Mouse (Mus musculus) hindbrain, embryonic 13.5 days (tissue): Measurements from ENCODE around the gene Capn1. TPM values are rescaled to one million over a fixed set of nuclear protein-coding genes. Genes with fewer than 3 reads are reported as not detected.
"Not testable (repeated sequence)": the region's sequence is repeated elsewhere in the genome, so short reads cannot be mapped to it uniquely, and the experiment has no call there.

Experiments
- ATAC-seq: fragments of 200-750 bp; cut with Nextera tagmentation; 2 replicates; pipeline ENCODE4 v1.8.0; 2017; ENCODE audit warnings: moderate TSS enrichment; ENCODE audit not compliant: low FRiP score
- H3K27ac ChIP-seq: fragments of 300-500 bp; sonication (generic); 2 replicates; pipeline ENCODE4 v1.5.1; 2015; ENCODE audit warnings: inconsistent platforms, mild to moderate bottlenecking, moderate library complexity
- H3K27me3 ChIP-seq: fragments of 300-500 bp; sonication (generic); 2 replicates; pipeline ENCODE4 v1.6.1; 2015; ENCODE audit warnings: mild to moderate bottlenecking, inconsistent platforms
- H3K36me3 ChIP-seq: fragments of 300-500 bp; sonication (generic); 2 replicates; pipeline ENCODE4 v1.6.1; 2015; ENCODE audit warnings: mild to moderate bottlenecking, inconsistent platforms
- H3K4me1 ChIP-seq: fragments of 300-500 bp; sonication (generic); replicated peaks from 2 replicates; pipeline ENCODE4 v1.6.1; 2015; ENCODE audit warnings: inconsistent platforms
- H3K4me2 ChIP-seq: fragments of 300-500 bp; sonication (generic); 2 replicates; pipeline ENCODE4 v1.6.1; 2015; ENCODE audit warnings: inconsistent platforms, mild to moderate bottlenecking, moderate library complexity
- H3K4me3 ChIP-seq: fragments of 300-500 bp; sonication (generic); 2 replicates; pipeline ENCODE4 v1.5.1; 2015; ENCODE audit warnings: mild to moderate bottlenecking, inconsistent platforms
- H3K9ac ChIP-seq: fragments of 300-500 bp; sonication (generic); 2 replicates; pipeline ENCODE4 v1.6.1; 2015; ENCODE audit warnings: mild to moderate bottlenecking, inconsistent platforms
- H3K9me3 ChIP-seq: fragments of 300-500 bp; sonication (generic); 2 replicates; pipeline ENCODE4 v1.6.1; 2016; ENCODE audit warnings: inconsistent platforms
- WGBS: fragments of 180-500 bp; shearing (Covaris S2); methylation state at CpG from one replicate; pipeline ENCODE4 v1.1.7; 2015; 5-methylcytosine and 5-hydroxymethylcytosine counted together
- polyA plus RNA-seq: library from polyadenylated mRNA; unstranded; fragments of >200 nt; fragmentation: Nextera tagmentation; extraction: Ambion mirVana; gene quantifications from 2 replicates; pipeline ENCODE4 v1.2.1, GENCODE M21; 2015

Gene Capn1
- polyA plus RNA-seq, 1 experiment from 2014 or later, result 3.3 TPM

DNA sequence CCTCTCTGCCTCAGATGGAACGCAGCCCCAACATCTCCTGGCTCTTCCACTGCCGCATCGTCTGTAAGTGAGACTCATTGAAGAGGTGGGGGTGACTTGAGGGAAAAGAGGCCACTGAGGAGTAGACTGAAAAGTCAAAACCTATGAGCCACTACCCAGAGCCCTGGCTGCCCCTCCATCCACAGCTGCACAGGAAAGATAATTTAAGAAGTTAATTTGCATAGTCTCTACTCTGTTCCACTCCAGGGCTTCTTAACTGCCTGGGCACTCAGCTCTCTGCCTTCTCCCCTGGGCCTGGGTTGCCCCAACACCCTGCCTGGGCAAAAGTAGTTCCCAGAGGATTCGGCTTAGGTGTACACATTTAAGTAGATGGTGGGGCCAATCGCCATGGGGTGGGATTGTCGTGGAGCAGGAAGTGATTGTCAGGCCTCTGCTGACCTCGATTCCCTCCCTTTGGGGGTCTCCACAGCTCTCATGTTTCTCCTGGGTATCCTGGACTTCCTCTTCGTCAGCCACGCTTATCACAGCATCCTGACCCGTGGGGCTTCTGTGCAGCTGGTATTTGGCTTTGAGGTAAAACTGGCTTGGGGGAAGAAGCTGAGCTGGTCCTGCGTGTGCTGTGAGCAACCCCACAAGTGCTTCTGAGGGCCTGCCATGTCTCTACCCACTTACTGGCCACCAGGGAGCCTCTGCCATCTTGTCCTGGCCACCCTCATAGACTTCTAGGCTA is 33.1 kb upstream of the Capn1 start:
- no peaks in the 10 kb centered on the region for H3K9me3 ChIP-seq
- 92% methylated on average over 11 of the region's 11 CpGs for WGBS
- H3K27me3 ChIP-seq, result no peaks in the 10 kb centered on the region
- peaks cover 32% of the 10 kb centered on the region for H3K4me1 ChIP-seq
- no peak overlapping the region for H3K4me3 ChIP-seq
- 0 out of 2 replicates have a peak overlapping the region, but pooled peaks have one; percentile 91 for H3K9ac ChIP-seq
- H3K36me3 ChIP-seq, result peaks cover 57% of the 10 kb centered on the region
- H3K27ac ChIP-seq, result no peak overlapping the region
- H3K4me2 ChIP-seq, result no peak overlapping the region
- ATAC-seq, result no peak

- Histone ChIP-seq H3K4me2 (peak overlapping the region; percentile 99), H3K36me3 (peaks cover 47% of the 10 kb centered on the region), H3K27ac (peak overlapping the region; percentile 99; the same call in 1 of the 2 replicates), H3K4me1 (peaks cover 32% of the 10 kb centered on the region), H3K9me3 (no peaks in the 10 kb centered on the region), H3K4me3 (peak overlapping the region; percentile 88), H3K27me3 (no peaks in the 10 kb centered on the region), H3K9ac (peak overlapping the region; percentile 91)
- 88% methylated on average over 8 of the region's 8 CpGs for WGBS
- no peak for ATAC-seq
Observed at GRCm38 (mm10) chr19:6047899-6048166, 32.1 kb upstream of the Capn1 start.

GRCm38 (mm10) chr19:6047154-6047898 is 31.6 kb upstream of the Capn1 start:
- H3K9ac ChIP-seq, result peak overlapping the region; percentile 91
- peak overlapping the region; percentile 99 for H3K27ac ChIP-seq
- peak; percentile 15 for ATAC-seq
- H3K36me3 ChIP-seq, result peaks cover 42% of the 10 kb centered on the region
- no peaks in the 10 kb centered on the region for H3K27me3 ChIP-seq
- H3K4me1 ChIP-seq, result peaks cover 34% of the 10 kb centered on the region
- peak overlapping the region; percentile 88 for H3K4me3 ChIP-seq
- WGBS, result 2% methylated on average over 44 of the region's 44 CpGs
- peak overlapping the region; percentile 99 for H3K4me2 ChIP-seq
- no peaks in the 10 kb centered on the region for H3K9me3 ChIP-seq

DNA sequence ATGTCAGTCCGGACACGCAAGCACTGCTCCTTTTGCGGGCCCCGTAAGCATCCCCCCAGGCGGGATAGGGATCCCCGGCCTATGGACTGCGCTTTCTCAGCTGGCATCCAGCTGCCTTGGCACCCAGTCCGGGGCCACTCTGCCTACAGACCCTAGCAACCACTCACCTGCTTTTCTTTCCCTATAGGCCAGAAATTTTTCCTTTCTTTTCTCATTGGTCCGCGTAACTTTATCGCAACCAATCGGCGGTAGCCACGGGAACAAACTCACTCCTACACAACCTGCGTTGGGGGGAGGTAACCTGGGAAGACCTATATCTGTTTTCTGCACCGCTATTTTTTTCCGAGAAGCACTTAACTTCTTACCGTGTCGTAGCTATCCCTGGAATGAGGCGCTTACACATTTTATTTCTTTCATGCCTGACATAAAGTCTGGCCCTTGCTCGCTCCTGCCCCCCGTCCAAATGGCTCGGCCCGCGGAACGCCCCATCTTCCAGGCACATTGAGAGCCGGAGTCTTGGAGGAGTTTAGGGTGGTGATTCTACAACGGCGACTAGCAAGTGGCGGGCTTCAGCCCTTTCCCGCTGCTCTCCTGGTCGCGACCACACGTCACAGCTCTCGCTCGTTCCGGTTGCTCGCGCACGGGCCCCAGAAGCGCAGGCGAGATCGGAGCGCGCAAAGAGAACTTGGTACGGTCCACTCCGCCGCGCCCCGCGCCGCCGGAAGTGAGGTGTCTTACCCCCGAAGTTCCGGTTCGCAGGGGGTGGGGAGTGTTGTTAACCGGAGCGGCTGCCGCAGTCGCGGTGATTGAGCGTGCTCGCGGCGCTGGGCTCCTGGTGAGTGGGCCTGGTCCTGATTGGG is 30.8 kb upstream of the Capn1 start, which contains the start of gene Syvn1:
Gene Syvn1, plus strand, starts transcription at position 283 of the 860 bp plus-strand sequence.
- ATAC-seq, result peak; percentile 96
- under 1% methylated on average over 65 of the region's 65 CpGs for WGBS
- Histone ChIP-seq H3K4me3 (peak within 1 kb of the TSS; percentile 88), H3K27ac (peak within 1 kb of the TSS; percentile 99), H3K9me3 (no peaks in the 10 kb centered on the region), H3K4me2 (peak within 1 kb of the TSS; percentile 99), H3K4me1 (peaks cover 38% of the 10 kb centered on the region), H3K27me3 (no peaks in the 10 kb centered on the region), H3K36me3 (peaks cover 34% of the 10 kb centered on the region), H3K9ac (peak within 1 kb of the TSS; percentile 91)

DNA sequence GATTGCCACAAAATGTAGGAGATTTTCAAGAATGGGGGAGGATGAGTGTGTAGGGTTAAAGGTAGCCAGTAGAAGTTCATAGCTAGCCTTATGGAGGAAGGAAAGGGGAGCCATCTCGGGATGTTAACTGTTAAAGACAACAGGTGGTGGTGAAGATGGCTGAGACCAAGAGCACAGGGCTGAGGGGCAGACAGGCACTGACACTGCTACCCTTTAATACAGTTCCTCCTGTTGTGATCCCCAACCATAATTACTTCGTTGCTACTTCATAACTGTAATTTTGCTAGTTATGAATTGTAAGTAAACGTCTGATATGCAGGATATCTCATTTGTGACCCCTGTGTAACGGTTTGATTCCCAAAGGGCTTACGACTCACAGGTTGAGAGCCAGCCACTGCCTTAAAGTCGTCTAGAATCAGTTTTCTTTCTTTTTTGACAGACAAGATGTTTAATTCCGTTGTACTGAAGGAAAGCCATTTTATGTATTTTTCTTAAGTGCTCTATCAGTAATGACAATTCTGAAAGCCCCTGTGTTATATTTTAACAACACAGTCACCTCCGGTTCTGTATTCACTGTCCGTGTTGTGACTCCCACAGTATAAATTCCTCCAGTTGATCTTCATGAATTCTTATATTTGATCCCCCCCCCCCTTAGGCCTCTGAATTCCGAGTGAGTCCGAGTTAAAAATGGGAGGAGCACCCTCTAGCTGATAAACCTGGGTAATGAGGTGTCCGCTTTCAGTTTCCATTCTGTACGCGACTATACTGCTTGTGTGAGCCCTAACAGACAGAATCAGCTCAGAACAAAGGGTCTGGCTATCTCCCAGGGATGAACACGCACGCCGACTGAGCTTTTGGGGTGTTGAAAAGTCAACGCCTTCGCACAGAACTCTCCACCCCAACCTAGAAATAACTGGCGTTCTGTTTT is 29.9 kb upstream of the Capn1 start:
- H3K27ac ChIP-seq, result peak overlapping the region; percentile 99
- peak; percentile 46 for ATAC-seq

GRCm38 (mm10) chr19:6044102-6044501 is 28.4 kb upstream of the Capn1 start:
- H3K27ac ChIP-seq, ATAC-seq, H3K27me3 ChIP-seq, H3K4me2 ChIP-seq, H3K9ac ChIP-seq, H3K36me3 ChIP-seq, H3K9me3 ChIP-seq, H3K4me3 ChIP-seq: not testable (repeated sequence)
- H3K4me1 ChIP-seq, result peaks cover 33% of the 10 kb centered on the region
- 65% methylated on average over 4 of the region's 4 CpGs for WGBS

More for the DNA sequence above, 29.9 kb upstream of the Capn1 start:
- Histone ChIP-seq H3K27me3 (no peaks in the 10 kb centered on the region), H3K36me3 (peaks cover 25% of the 10 kb centered on the region), H3K4me2 (peak overlapping the region; percentile 99), H3K4me3 (peak overlapping the region; percentile 88), H3K4me1 (peaks cover 38% of the 10 kb centered on the region), H3K9me3 (no peaks in the 10 kb centered on the region), H3K9ac (peak overlapping the region; percentile 91)
- 21% methylated on average over 20 of the region's 20 CpGs for WGBS

GRCm38 (mm10) chr19:6042293-6042692 is 26.6 kb upstream of the Capn1 start:
- no peak for ATAC-seq
- no peak overlapping the region for H3K4me2 ChIP-seq
- 0 out of 2 replicates have a peak overlapping the region, but pooled peaks have one; percentile 13 for H3K27ac ChIP-seq
- no peaks in the 10 kb centered on the region for H3K9me3 ChIP-seq
- no peaks in the 10 kb centered on the region for H3K36me3 ChIP-seq
- H3K27me3 ChIP-seq, result no peaks in the 10 kb centered on the region
- H3K4me1 ChIP-seq, result peaks cover 16% of the 10 kb centered on the region
- H3K4me3 ChIP-seq, result no peak overlapping the region
- no peak overlapping the region for H3K9ac ChIP-seq
- WGBS, result 77% methylated on average over 9 of the region's 9 CpGs

GRCm38 (mm10) chr19:6040002-6040401 is 24.3 kb upstream of the Capn1 start:
- no peak overlapping the region for H3K9ac ChIP-seq
- no peak for ATAC-seq
- peaks cover 7% of the 10 kb centered on the region for H3K4me1 ChIP-seq
- H3K27me3 ChIP-seq, result no peaks in the 10 kb centered on the region
- H3K9me3 ChIP-seq, result no peaks in the 10 kb centered on the region
- H3K4me3 ChIP-seq, result no peak overlapping the region
- no peak overlapping the region for H3K27ac ChIP-seq
- H3K36me3 ChIP-seq, result no peaks in the 10 kb centered on the region
- H3K4me2 ChIP-seq, result no peak overlapping the region

DNA sequence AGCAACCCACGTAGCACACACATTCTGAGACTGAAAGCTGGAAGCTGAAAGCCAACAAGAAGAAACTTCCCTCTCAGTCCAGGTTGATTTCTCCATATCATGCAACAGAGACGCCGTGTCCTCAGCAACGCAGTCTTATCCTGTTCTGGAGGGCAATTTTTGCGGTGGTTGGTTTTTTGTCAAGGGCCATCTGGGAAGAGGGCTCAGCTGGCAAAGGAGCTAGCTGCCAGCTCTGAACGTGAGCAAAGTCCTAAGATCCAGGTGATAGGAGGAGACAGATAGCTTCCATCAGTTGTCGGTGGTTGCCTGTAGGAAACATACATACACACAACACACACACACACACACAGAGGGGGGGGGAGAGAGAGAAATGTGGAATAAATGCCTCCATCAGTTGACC is 22.6 kb upstream of the Capn1 start:
- no peaks in the 10 kb centered on the region for H3K36me3 ChIP-seq
- H3K4me3 ChIP-seq, result no peak overlapping the region
- no peaks in the 10 kb centered on the region for H3K27me3 ChIP-seq
- no peak overlapping the region for H3K27ac ChIP-seq
- ATAC-seq, result no peak
- WGBS, result 83% methylated on average over 7 of the region's 7 CpGs
- H3K4me2 ChIP-seq, result no peak overlapping the region
- no peaks in the 10 kb centered on the region for H3K9me3 ChIP-seq
- 0 out of 2 replicates have a peak, but pooled peaks cover 5% of the 10 kb centered on the region for H3K4me1 ChIP-seq
- no peak overlapping the region for H3K9ac ChIP-seq

GRCm38 (mm10) chr19:6037695-6038094 is 22.0 kb upstream of the Capn1 start:
- H3K27ac ChIP-seq, result no peak overlapping the region
- 0 out of 2 replicates have a peak, but pooled peaks cover 5% of the 10 kb centered on the region for H3K4me1 ChIP-seq
- H3K36me3 ChIP-seq, result no peaks in the 10 kb centered on the region
- H3K9me3 ChIP-seq, result no peaks in the 10 kb centered on the region
- no peaks in the 10 kb centered on the region for H3K27me3 ChIP-seq
- no peak for ATAC-seq
- H3K4me2 ChIP-seq, result no peak overlapping the region
- H3K4me3 ChIP-seq, result no peak overlapping the region
- no peak overlapping the region for H3K9ac ChIP-seq

DNA sequence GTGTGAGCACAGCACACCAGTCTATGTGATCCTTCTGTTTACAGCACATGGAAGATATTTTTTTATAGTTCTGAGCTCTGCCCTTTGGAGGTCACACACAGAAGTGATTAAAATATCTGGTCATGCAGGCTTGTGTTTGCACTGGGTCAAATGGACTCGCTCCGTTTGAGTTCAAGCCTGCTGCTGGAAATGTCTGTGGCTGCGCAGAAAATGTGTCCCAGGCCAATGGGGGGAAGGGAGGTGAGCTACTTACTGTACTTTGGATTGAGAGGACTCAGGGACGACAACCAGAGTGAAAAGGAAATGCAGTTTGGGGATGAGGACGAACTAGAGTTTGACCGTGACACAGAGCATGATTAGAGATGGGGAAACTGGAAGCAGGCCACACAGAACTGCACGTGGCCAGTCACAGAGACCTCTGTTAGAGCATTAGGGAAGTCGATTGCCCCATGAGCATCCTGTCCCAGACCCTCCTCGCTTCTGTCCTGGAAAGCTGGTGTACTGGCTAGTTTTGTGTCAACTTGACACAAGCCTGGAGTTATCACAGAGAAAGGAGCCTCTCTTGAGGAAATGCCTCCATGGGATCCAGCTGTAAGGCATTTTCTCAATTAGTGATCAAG is 20.4 kb upstream of the Capn1 start:
- no peak for ATAC-seq
- Histone ChIP-seq H3K9ac (no peak overlapping the region), H3K9me3 (no peaks in the 10 kb centered on the region), H3K27me3 (no peaks in the 10 kb centered on the region), H3K27ac (no peak overlapping the region), H3K4me3 (no peak overlapping the region), H3K4me1 (no peaks in the 10 kb centered on the region), H3K4me2 (no peak overlapping the region), H3K36me3 (no peaks in the 10 kb centered on the region)
- WGBS, result 80% methylated on average over 9 of the region's 9 CpGs
